Mouse (Mus musculus) myocyte (in vitro differentiated cells): ENCODE measurements around the gene Gm28171. TPM values are rescaled to one million over a fixed set of nuclear protein-coding genes. Genes with fewer than 3 reads are reported as not detected.
"Not testable (repeated sequence)": the region's sequence is repeated elsewhere in the genome, so short reads cannot be mapped to it uniquely, and the experiment has no call there.

Experiments
- H3K27me3 ChIP-seq: one replicate; pipeline ENCODE4 v1.6.1; 2011; ENCODE audit not compliant: control insufficient read depth, insufficient read depth, insufficient read length
- H3K36me3 ChIP-seq: one replicate; pipeline ENCODE4 v1.6.1; 2011; ENCODE audit not compliant: control insufficient read depth, insufficient read depth
- H3K4me2 ChIP-seq: one replicate; pipeline ENCODE4 v1.6.1; 2011; ENCODE audit warnings: low read depth, control low read depth
- H3K4me3 ChIP-seq: one replicate; pipeline ENCODE4 v1.5.1; 2011; ENCODE audit warnings: mild to moderate bottlenecking, control low read depth, moderate library complexity
- H3K79me2 ChIP-seq: one replicate; pipeline ENCODE4 v1.6.1; 2011; ENCODE audit not compliant: control insufficient read depth, insufficient read depth
- H3ac ChIP-seq: one replicate; pipeline ENCODE4 v1.6.1; 2011; ENCODE audit not compliant: control insufficient read depth, insufficient read length
- polyA plus RNA-seq: library from polyadenylated mRNA; unstranded; fragments of >200 nt; fragmentation: generic; extraction: Trizol; gene quantifications from one replicate; pipeline ENCODE4 v1.2.1, GENCODE M21; 2012; ENCODE audit warnings: missing spikeins

The Gm28171 gene
- polyA plus RNA-seq, result not detected

DNA sequence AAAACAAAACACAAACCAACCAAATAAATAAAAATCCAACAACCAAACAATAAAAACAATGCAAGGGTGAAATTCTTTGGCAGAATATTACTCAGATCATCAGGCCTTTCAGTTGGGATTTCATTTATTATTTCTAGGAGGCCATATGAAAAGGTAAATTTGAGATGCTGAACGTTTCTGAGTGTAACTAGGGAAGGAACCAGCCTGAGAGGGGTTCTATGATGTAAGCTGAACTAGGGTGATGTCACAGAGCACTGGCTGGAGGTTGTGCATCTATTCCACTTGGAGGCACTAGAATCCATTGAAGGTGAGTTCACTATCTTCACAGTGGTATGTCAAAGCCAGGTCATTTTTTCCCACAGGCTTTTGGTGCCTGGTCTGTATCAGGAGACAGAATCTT lies at the start of gene Gm28171:
Gene Gm28171, plus strand, starts transcription at position 301 of the 400 bp plus-strand sequence.
- not testable (repeated sequence) for H3K36me3 ChIP-seq, H3K79me2 ChIP-seq

More for the DNA sequence above, at the start of gene Gm28171:
- not testable (repeated sequence) for H3ac ChIP-seq, H3K4me2 ChIP-seq, H3K27me3 ChIP-seq, H3K4me3 ChIP-seq

Other genes with a start within 250 kb of the Gm28171 start
- gene Gm21854, start 136.4 kb upstream of the Gm28171 start, polyA plus RNA-seq, result not detected
- gene Gm20914, start 67.4 kb upstream of the Gm28171 start, polyA plus RNA-seq, result not detected
- not detected for gene Gm21778, start 149.1 kb downstream of the Gm28171 start, polyA plus RNA-seq